Mouse (Mus musculus) limb, embryonic 15.5 days (tissue): ENCODE results near the gene Cfc1. TPM values are rescaled to one million over a fixed set of nuclear protein-coding genes. Genes with fewer than 3 reads are reported as not detected.

Experiments used
- ATAC-seq: fragments of 200-750 bp; cut with Nextera tagmentation; 2 replicates; pipeline ENCODE4 v1.8.0; 2017; ENCODE audit warnings: low read depth, moderate TSS enrichment; ENCODE audit not compliant: insufficient number of reproducible peaks, low FRiP score, low TSS enrichment
- H3K27ac ChIP-seq: fragments of 300-500 bp; sonication (generic); 2 replicates; pipeline ENCODE4 v1.5.1; 2015; ENCODE audit warnings: moderate library complexity, mild to moderate bottlenecking, inconsistent platforms
- H3K27me3 ChIP-seq: fragments of 300-500 bp; sonication (generic); 2 replicates; pipeline ENCODE4 v1.6.1; 2015; ENCODE audit warnings: inconsistent platforms
- H3K36me3 ChIP-seq: fragments of 300-500 bp; sonication (generic); 2 replicates; pipeline ENCODE4 v1.6.1; 2015; ENCODE audit warnings: inconsistent platforms
- H3K4me1 ChIP-seq: fragments of 300-500 bp; sonication (generic); 2 replicates; pipeline ENCODE4 v1.6.1; 2015; ENCODE audit warnings: inconsistent platforms
- H3K4me2 ChIP-seq: fragments of 300-500 bp; sonication (generic); 2 replicates; pipeline ENCODE4 v1.6.1; 2015; ENCODE audit warnings: mild to moderate bottlenecking, inconsistent platforms
- H3K4me3 ChIP-seq: fragments of 300-500 bp; sonication (generic); 2 replicates; pipeline ENCODE4 v1.5.1; 2015; ENCODE audit warnings: mild to moderate bottlenecking, inconsistent platforms
- H3K9ac ChIP-seq: fragments of 300-500 bp; sonication (generic); 2 replicates; pipeline ENCODE4 v1.6.1; 2015; ENCODE audit warnings: inconsistent platforms
- H3K9me3 ChIP-seq: fragments of 300-500 bp; sonication (generic); 2 replicates; pipeline ENCODE4 v1.6.1; 2016; ENCODE audit warnings: inconsistent platforms
- whole genome bisulfite sequencing: fragments of 180-500 bp; shearing (Covaris S2); methylation state at CpG from one replicate; pipeline ENCODE4 v1.1.7; 2015; 5-methylcytosine and 5-hydroxymethylcytosine counted together
- polyA plus RNA-seq: library from polyadenylated mRNA; unstranded; fragments of >200 nt; fragmentation: Nextera tagmentation; extraction: Ambion mirVana; gene quantifications from 2 replicates; pipeline ENCODE4 v1.2.1, GENCODE M21; 2015

The Cfc1 gene
- polyA plus RNA-seq, 1 experiment from 2014 or later: 0.96 TPM

- 74% methylated on average over 22 of the region's 22 CpGs for WGBS
- H3K27me3 ChIP-seq: no peaks in the 10 kb centered on the region
- ATAC-seq: no peak
These were observed 52.0 kb downstream of the Cfc1 start for GRCm38 (mm10) chr1:34587298-34588096.

More at GRCm38 (mm10) chr1:34587298-34588096, 52.0 kb downstream of the Cfc1 start:
- no peak overlapping the region for H3K9ac ChIP-seq
- H3K27ac ChIP-seq: no peak overlapping the region
- H3K4me3 ChIP-seq: no peak overlapping the region
- H3K36me3 ChIP-seq: no peaks in the 10 kb centered on the region
- H3K4me2 ChIP-seq: no peak overlapping the region
- no peaks in the 10 kb centered on the region for H3K4me1 ChIP-seq
- no peaks in the 10 kb centered on the region for H3K9me3 ChIP-seq

Other genes starting within 250 kb of the Cfc1 start
- 61.3 and 65.8 TPM in 2 replicates for gene Ccdc115, start 96.0 kb upstream of the Cfc1 start, polyA plus RNA-seq
- 77.1 and 77.4 TPM in 2 replicates for gene Imp4, start 95.8 kb upstream of the Cfc1 start, polyA plus RNA-seq
- 17.4 TPM in 2 replicates for gene Ptpn18, start 75.9 kb upstream of the Cfc1 start, polyA plus RNA-seq
- gene Prss39, start 37.2 kb upstream of the Cfc1 start, polyA plus RNA-seq: not detected in 2 replicates
- gene Prss40, start 25.3 kb downstream of the Cfc1 start, polyA plus RNA-seq: 0.14 TPM in 1 of 2 replicates, not detected in the other
- gene Amer3, start 44.0 kb downstream of the Cfc1 start, polyA plus RNA-seq: 0.09 TPM in 1 of 2 replicates, not detected in the other